Mouse (Mus musculus) cerebellum, adult 9-11 months (tissue): ENCODE measurements around the gene Mesp2.

ENCODE experiments used
- DNase-seq: peaks from one replicate; pipeline ENCODE4 v3.0.0; 2022

Mesp2 gene

GRCm38 (mm10) chr7:79808561-79808960 lies 2.0 kb upstream of the Mesp2 start:
- no peak for DNase-seq

GRCm38 (mm10) chr7:79813409-79813808 lies 2.9 kb downstream of the Mesp2 start:
- no peak for DNase-seq

DNA sequence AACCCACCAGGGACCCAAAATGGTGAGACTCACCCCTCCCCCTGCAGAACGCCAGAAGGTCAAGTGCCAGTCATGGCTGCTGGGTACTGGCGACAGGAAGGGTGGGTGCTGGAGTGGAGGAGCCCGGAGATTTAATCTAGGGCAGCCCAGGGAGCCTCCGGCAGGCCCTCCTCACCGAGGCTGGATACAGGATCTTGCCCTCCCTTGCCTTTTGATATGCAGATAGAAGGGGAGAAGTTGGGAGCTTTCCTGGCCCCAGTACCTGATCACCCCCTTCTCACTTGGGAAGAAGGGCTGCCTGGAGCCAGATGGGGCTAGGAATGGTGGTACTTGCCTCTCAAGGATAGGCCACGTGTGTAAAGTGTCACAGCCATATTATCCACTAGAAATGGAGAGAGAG lies 7.8 kb downstream of the Mesp2 start:
- no peak for DNase-seq

- no peak for DNase-seq
Observed at GRCm38 (mm10) chr7:79819515-79819914, 9.0 kb downstream of the Mesp2 start.

GRCm38 (mm10) chr7:79819996-79820395 lies 9.5 kb downstream of the Mesp2 start:
- DNase-seq = no peak

DNA sequence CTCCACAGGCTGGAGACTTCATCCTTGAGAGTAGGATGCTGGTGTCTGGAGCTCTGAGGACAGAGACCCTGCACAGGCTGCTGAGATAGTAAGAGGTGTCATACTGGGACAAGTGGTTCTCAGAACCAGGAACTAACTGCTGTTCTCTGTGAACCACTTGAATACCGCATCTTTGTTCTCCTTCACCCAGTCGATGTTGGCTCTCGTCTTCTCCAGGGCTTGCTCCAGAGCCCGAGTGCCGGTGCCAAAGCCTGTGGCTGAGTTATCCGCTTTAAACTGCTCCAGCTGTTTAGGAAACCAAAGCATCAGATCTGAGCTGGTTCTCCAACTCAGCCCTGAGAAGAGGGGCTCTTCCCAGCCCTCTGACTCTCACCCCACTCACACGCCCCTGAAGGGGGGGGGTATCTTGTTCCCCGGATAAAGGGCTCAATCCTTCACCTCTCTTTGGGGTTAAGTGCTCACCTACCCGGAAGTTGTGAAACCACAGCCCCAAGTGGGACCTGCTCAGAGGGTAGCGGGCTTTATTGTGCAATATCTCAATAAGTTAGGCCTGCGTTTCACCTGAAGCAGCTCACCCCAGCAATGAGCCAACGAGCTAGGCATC lies 11.7 kb downstream of the Mesp2 start:
- no peak for DNase-seq

- no peak for DNase-seq
Observed at GRCm38 (mm10) chr7:79828341-79828740, 17.8 kb downstream of the Mesp2 start.

DNA sequence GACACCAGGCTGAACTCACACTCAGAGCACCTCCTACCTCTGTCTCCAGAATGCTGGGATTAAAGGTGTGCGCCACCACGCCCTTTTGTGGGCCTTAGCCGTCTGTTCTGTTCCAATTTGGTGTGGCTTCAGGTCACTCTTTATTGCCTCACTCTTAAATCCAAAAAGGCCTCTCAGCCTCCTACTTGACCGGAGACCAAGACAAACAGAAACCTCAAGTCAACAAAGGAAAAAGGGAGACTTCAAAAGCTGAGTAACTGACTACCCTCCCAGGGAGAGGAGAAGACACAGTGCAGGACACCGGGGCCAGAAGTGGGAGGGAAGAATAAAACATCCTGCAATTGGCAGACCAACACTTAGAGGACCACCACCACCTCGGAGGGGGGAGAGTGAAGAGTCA lies 20.6 kb downstream of the Mesp2 start:
- no peak for DNase-seq

DNA sequence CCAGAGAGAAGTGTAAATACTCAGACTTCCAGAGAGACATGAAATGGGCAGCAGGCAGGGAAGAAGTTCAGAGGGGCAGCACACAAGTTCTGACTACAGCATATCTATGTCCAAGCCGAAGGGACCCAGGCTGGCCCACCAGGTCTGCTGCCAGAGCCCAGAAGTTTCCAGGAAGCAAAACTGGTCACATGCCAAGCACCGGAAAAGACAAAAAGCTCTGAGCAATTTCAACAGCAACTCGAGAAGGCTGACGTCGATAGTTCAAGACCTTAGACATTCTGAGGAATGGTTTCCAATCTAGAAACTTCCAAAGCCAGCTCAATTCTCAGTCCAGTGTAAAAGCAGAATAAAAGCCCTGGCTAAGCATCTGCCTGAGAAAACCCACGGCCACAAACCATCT lies 21.1 kb downstream of the Mesp2 start:
- DNase-seq = no peak

GRCm38 (mm10) chr7:79832980-79833379 lies 22.5 kb downstream of the Mesp2 start:
- no peak for DNase-seq

- DNase-seq = no peak
Observed at GRCm38 (mm10) chr7:79835196-79835595, 24.7 kb downstream of the Mesp2 start.

GRCm38 (mm10) chr7:79837247-79837646 lies 26.7 kb downstream of the Mesp2 start:
- no peak for DNase-seq

DNA sequence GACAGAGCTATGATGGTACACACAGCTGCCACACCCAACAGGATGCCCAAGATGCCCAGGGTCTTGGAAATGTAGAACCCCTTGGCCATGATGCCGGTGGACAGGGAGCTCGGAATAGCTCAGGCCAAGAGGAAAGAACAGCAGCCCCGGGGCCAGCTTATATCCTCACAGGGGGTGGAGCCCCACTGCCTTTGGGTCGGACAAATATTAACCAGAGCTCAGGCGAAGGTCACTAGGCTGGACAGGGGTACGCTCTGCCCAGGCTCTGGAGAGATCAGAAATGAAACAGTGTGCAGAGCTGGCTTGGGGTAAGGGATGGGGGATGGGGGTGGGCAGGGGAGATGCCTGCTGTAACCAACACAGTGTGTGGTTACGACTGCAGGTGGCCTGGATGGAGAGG lies 31.6 kb downstream of the Mesp2 start:
- DNase-seq = no peak

GRCm38 (mm10) chr7:79844090-79844802 lies 33.7 kb downstream of the Mesp2 start:
- no peak for DNase-seq

- no peak for DNase-seq
Observed at GRCm38 (mm10) chr7:79846342-79846741, 35.8 kb downstream of the Mesp2 start.

DNA sequence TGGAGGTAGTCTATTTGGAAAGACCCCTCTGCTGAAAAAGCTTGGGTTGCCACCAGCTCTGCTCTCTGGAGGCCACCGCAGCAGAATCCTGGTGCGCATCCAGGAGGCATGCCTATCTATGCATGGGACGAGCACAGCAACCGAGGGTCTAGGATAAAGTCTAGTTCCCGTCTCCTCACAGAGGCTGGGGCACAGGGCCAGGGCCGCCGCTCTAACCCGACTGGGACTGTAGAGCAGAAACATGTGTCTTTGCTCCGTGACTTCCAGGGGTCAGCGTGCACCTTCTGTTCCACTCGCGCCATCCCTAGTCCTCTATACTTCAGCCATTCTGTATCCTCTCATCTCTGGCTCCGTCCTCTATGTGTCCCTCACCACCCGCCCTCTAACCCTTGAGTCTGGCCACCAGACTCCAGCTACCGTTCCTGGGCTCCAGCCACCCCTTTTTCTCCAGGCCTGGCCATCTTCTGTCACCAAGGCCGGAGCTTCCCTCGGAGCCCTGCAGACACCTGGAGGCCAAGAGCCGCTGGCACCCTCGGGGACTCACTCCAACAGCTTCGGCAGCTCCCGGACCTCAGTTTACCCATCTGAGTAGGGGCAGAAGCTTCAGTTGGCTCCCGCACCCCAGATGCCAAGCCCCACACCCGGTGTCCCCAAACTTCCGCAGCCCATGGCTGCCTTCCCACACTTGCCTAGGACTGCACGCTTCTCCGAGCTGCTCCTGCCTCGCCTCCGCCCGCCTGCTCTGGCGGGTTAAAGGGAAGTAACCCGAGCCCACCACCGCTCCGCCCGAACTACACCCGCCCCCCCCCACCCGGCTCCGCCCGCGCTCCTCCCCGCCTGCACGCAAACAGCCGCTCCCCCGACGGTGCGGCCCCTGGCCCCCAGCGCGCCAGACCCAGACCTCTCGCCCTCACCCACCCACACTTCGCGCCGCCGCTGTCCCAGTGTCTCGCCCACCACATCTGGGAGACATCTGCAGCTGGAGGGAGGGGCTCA lies 37.2 kb downstream of the Mesp2 start:
- DNase-seq = no peak

GRCm38 (mm10) chr7:79856305-79856704 lies 45.8 kb downstream of the Mesp2 start:
- no peak for DNase-seq

DNA sequence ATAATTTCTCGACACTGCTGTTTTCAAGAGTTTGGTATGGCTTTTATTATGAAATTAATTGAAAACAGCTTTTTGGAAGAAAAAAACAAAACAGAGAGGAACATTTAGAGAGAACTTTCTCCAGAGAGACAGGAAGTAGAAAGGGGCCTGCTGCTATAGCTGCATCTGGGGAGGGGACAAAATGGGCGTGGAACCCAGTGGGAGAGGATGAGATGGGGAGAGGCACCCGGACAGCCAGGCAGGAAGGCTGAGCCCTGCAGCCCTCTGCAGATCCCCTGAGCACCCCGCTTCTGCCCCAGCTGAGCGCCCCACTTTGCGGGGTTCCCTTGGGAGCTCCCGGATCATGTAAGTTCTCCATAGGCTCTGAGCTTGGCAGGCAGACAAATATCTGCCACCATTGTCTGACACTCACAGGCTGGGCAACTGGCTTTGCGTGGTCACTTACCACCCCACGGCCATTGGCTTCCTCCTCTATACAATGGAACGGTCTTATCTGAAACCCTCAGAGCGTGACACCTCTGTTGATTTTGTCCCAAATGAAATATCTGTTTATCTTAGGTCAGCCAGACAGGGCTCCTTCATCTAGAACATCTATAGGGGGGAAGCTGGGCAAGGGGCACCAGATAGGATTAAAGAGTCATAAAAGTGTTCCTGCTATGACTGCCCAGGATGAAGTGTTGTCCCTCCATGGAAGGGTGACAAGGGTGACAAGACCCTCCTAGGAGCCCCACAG lies 47.8 kb downstream of the Mesp2 start:
- no peak for DNase-seq

DNA sequence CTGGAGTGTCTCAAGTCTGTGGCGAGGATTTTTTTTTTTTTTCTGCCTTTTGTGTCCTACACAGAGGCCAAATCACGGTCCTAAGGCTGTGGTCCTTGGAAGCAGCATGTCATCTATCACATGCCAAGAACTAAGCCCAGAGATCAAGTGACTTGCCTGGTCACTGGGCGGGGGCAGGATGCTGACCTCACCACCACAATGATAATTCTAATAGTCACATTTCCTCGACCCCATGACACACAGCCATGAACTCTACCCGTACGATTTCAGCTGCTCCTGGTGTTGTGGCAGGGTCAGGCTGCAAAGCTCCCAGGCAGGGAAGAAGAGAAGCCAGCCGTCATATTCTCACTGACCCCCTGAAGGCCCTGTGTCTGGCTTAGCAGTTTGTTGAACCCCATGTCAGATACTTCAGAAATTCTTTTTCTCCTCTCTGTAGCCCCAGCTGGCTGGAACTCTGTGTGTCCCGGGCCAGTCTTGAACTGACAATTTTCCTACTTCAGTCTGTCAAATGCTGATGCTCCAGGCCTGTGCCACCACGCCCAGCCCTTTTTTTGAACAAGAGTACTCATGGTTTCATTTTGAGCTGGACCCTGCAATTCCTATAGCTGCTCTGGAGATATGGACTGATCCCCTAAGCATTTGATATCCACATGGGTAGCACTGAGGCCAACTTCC lies 48.6 kb downstream of the Mesp2 start:
- DNase-seq = no peak

DNA sequence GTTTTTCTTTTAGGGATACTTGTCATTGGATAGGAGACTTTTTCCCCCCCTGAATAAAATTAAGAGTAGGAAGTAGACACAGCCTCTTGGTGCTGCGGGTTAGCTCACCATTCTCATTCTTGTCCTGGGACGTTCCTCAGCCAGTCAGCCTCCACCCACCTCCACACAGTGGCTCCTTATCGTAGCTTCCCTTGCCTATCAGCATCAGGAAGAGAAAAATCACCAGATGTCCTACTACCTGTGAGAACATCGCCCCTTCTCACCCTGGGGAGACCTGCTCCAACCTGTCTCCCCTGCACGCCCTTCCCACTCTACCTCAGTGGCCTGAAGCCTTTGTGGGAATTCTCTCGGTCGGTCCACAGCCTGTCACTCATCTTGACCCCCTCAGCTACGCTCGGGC lies 50.3 kb downstream of the Mesp2 start, which contains the start of gene Anpep:
TSS of gene Anpep (minus strand) at position 249 of the 400 bp plus-strand sequence.
- no peak for DNase-seq

- no peak for DNase-seq
Observed at GRCm38 (mm10) chr7:79861794-79862193, 51.3 kb downstream of the Mesp2 start.
